Mouse (Mus musculus): ENCODE measurements around the gene Ccr1l1.

GRCm38 (mm10) chr9:123975630-123976029 lies 2.6 kb downstream of the Ccr1l1 start:
- TF ChIP-seq POLR2A (IDR thresholded peaks at IDR 0.05; ENCODE audit: borderline replicate concordance, low read depth, low read length), result no peak
- no peak for TF ChIP-seq CTCF (IDR thresholded peaks at IDR 0.05; ENCODE audit: low read depth, low read length)

Data from bone marrow macrophage, adult 2 months (primary cell).